Mouse (Mus musculus) adrenal gland, adult (tissue): ENCODE results near the gene March6.

Experiments
- DNase-seq, 2 experiments: peaks; one replicate each; pipeline ENCODE4 v3.0.0; 2022 to 2023; ENCODE audit warnings: low spot score in 1 of 2; ENCODE audit not compliant: inconsistent age in 2 of 2

March6 gene

DNA sequence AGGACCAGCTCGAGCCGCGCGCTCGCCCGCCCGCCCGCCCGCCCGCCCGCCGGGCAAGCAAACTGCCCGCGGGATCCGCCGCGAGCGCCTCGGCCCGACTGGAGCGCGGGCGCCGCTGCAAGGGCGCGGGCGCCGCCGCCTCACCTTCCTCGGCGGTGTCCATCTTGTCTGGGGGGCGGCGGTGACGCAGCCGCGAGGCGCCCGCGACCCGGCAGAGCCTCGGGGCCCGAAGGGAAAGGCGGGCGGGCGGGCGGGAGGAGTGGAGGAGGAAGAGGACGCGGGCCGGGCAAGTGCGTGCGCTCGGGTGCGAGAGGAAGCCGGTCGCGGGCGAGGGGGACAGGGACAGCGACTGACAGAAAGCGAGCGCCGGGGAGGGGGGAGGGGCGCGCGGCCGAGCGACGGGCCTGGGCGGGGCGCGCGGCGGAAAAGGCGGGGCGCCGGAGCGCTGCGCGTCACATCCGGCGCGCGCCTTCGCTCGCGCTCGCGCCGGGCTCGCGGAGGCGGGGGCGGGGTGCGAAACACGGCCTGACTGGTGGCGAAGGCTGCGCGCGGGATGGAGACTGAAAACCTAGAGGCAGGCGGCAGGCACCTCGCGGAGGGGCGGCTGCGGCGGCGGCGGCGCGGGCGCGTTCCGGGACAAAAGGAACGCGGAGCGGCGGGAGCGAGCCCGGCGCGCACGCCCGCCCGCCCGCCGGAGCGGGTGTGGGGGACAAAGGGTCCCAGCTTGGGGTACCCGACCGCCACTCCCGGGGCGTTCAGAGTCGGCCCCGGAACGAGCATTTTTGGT lies at the start of gene March6:
Gene March6, minus strand, starts transcription at position 395 of the 787 bp plus-strand sequence.
- DNase-seq, result peak; percentile 93 to 96

DNA sequence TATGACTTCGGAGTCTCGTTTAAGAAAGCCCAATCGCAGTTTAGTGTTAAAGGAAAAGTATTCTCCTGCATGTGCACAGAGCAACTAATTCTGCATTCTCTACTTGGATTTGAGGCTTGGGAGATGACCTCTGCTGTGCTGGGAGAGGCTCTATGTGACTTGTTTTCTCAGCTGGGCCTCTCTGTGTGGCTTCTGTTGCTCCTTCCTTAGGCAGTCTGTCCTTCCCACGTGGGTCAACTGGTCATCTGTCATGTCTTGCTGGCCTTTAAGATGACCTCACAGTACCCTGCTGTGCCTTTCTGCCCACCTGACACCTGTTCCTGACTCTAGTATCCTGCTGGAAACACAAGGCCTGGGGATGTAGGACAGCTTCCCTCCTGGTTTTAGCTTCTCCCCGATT lies 45.2 kb upstream of the March6 start:
- DNase-seq, result peak in 1 of 2 experiments; percentile 64

DNA sequence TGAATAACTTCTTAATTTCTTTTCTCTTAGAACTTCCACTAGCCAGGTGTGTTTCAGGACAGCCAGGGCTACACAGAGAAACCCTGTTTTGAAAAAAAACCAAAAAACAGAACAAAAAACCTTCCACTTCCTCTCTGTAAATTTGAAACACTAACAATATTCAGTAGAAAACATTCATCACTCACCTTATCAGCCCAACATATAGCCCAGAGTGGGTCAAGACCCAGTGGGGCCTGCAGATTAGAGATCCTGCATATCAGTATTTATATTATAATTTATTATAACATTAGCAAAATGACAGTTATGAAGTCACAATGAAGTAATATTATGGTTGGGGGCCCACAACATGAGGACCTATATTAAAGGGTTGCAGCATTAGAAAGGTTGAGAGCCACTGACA lies 42.8 kb upstream of the March6 start:
- DNase-seq, result no peak

DNA sequence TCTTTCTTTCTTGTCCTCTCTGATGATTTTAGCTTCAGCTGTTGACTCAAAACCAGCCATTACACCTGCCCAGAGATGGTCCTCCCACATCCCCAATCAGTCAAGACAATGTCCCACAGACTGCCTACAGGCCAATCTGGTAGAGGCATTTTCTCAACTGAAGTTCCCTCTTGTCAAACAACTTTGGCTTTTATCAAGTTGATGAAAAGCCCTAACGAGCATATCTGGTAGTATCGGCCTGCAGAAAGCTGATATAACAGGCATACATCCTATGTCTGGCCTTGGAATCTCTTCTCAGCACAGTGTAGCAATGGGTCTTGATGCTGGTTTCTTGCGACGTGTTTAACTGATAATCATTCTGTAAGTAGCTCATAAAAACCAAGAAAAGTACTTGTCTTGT lies 42.4 kb upstream of the March6 start:
- DNase-seq, result no peak

DNA sequence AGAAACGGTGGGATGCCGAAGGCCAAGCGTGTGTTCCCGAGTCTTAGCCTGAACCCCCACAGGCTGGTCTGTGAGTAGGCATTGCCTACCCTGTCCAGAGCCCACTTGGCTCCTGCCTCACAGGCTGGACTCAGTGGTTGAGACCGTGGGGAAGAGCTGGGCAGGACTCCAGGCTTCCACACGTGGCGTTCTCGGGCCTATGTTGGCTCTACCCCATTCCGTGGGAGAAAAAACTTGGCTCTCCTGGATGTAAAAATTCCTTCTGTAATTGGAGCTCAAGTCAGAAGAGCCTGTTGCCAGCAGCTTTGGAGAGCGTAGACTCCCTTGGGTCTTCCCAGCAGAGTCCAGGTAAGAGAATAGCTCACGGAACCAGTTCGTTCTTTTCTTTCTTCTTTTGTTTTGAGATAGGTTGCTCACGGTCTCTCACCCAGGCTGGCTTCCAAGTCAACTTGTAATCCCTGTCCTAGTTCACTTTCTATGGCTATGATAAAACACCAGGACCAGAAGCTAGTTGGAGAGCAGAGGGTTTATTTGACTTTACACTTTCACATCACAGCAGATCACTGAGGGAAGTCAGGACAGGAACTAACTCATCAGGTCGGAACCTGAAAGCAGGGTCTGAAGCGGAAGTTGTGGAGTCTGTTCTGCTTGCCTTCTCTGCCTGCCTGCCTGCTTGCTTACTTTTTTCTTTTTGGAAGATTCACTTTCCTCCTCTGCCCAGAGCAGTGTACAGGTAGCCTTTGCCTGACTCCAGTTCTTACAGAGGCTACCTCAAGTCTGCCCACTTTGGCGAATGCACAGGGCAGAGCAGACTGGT lies 41.3 kb upstream of the March6 start:
- peak in 1 of 2 experiments; percentile 62 for DNase-seq

- peak in 1 of 2 experiments; percentile 85 for DNase-seq
Observed at GRCm38 (mm10) chr15:31570959-31571358, 40.1 kb upstream of the March6 start.

GRCm38 (mm10) chr15:31569325-31570022 lies 38.6 kb upstream of the March6 start:
- DNase-seq, result peak; percentile 76 to 90

DNA sequence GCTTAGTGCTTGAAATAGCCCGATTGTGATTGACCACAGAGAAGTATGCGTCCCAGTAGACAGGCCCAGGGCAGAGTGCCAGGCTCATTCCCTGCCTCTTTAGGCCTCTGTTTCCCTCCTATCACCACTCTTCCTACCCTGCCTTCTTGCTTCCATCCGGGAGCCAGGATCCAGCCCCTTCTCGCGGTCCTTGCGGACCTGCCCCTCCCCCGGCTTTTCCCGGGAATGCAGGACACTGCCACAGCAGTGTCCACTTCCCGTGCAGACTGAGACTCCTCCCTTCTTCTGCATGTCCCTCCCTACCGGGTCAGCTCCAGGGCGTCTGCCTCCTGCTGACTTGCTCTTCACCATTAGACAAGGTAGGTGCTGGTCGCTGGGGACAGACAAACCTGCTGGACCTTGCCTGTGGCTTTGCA lies 37.7 kb upstream of the March6 start:
- peak; percentile 84 to 93 for DNase-seq

- peak in 1 of 2 experiments; percentile 73 for DNase-seq
Observed at GRCm38 (mm10) chr15:31567431-31567830, 36.6 kb upstream of the March6 start.

GRCm38 (mm10) chr15:31565786-31566185 lies 34.9 kb upstream of the March6 start:
- DNase-seq, result peak in 1 of 2 experiments; percentile 73

- peak; percentile 73 to 87 for DNase-seq
Observed at GRCm38 (mm10) chr15:31565184-31565583, 34.3 kb upstream of the March6 start, which contains the start of gene Cmbl. Gene Cmbl, plus strand, starts transcription at chr15:31565389.

- peak; percentile 73 to 91 for DNase-seq
Observed at GRCm38 (mm10) chr15:31563577-31564546, 33.0 kb upstream of the March6 start.

GRCm38 (mm10) chr15:31562847-31563246 lies 32.0 kb upstream of the March6 start:
- no peak for DNase-seq

GRCm38 (mm10) chr15:31561976-31562375 lies 31.1 kb upstream of the March6 start:
- no peak for DNase-seq

DNA sequence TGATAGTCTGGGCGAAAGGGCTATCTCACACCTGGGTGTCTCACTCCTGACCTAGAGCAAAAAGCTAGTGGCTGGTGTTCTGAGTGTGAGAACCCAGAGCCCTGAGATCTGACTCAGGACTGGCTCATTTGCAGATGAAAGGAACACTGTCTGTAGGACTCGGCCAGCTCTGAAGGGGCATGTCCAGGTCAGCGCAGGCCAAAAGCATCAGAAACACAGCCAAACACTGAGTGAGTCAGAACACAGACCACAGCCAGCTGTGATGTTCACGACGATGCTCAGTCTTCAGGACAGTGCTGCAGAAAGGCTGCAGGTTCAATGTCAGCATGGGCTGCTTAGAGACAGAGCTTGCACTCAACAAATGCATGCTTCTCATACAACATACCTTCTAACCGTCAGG lies 30.5 kb upstream of the March6 start:
- peak; percentile 74 to 77 for DNase-seq

GRCm38 (mm10) chr15:31554855-31555254 lies 24.0 kb upstream of the March6 start:
- no peak for DNase-seq

GRCm38 (mm10) chr15:31550381-31550780 lies 19.5 kb upstream of the March6 start:
- no peak for DNase-seq

DNA sequence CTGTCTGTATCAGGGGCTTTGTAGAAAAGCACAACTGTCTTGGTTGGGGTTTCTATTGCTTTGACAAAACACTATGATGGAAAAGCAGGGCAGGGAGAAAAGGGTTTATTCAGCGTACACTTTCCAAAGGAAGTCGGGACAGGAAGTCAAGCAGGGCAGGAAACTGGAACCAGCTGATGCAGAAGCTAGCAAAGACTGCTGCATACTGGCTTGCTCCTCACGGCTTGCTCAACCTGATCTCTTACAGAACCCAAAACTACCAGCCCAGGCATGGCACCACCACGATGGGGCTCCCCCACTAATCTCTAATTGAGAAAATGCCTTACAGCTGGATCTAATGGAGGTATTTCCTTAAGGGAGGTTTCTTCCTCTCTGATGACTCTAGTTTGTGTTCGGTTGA lies 16.6 kb upstream of the March6 start:
- DNase-seq, result no peak

GRCm38 (mm10) chr15:31546291-31546690 lies 15.4 kb upstream of the March6 start:
- DNase-seq, result no peak

DNA sequence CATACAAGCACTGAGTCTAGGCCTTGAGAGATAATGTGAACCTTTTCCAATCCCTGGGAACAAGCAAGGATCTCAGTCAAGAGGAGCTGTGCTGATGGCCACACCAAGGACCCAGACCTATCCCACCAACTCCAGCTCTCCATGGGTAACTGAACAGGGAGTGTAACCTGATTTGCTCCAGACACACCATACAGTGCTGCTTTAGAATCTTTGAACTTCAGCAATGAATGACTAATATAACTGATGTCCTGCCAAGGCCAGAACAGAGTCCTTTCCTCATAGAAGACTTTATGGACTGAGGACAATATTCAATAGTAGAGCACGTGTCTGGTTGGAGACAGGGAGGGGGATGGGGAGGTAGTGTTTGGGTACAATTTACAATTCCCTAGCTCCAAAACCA lies 14.2 kb upstream of the March6 start:
- peak; percentile 18 to 74 for DNase-seq
